Mouse (Mus musculus) thymus, adult 2 months (tissue): ENCODE measurements around the gene Pdia3.

Experiments
- CTCF ChIP-seq: fragments of 200-500 bp; IDR thresholded peaks from 2 replicates; pipeline ENCODE4 v1.5.1; 2012; ENCODE audit warnings: mild to moderate bottlenecking, control low read depth, low read length, moderate library complexity, borderline replicate concordance; ENCODE audit not compliant: control insufficient read depth, poor library complexity, insufficient read depth; ENCODE audit errors: extremely low read depth
- POLR2A ChIP-seq: fragments of 200-500 bp; IDR thresholded peaks from 2 replicates; pipeline ENCODE4 v1.6.1; 2012; ENCODE audit warnings: mild to moderate bottlenecking, low read length, control low read depth, moderate library complexity; ENCODE audit not compliant: control insufficient read depth, poor library complexity, insufficient read depth; ENCODE audit errors: extremely low read depth

DNA sequence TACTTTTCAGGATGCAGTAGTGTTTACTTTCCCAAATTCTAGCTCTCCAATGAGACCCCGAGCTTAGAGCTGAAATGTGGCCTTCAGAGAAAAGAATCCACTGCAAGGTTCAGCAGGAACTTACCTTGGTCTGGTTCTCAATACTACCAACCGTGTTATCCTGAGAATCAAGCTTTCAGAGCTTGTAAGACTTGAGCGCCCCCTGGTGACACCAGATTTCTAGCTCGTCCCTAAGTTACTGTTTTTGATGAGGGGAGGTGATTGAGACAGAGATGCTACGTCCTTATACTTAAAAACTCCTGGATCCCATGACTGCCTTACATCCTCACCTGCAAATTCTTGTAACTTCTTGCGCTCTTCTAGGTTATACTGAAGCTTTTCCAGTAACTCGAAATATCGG, 17.0 kb upstream of the Pdia3 start:
- no peak for TF ChIP-seq POLR2A
- no peak for TF ChIP-seq CTCF
